Mouse (Mus musculus) ES-CJ7 (cell line): Measurements from ENCODE around the gene Wdcp.
"Not testable (repeated sequence)": the region's sequence is repeated elsewhere in the genome, so short reads cannot be mapped to it uniquely, and the experiment has no call there.

Experiments used
- DNase-seq: peaks from one replicate; pipeline ENCODE4 v3.0.0; 2011; ENCODE audit warnings: low read depth, low spot score

Gene Wdcp

DNA sequence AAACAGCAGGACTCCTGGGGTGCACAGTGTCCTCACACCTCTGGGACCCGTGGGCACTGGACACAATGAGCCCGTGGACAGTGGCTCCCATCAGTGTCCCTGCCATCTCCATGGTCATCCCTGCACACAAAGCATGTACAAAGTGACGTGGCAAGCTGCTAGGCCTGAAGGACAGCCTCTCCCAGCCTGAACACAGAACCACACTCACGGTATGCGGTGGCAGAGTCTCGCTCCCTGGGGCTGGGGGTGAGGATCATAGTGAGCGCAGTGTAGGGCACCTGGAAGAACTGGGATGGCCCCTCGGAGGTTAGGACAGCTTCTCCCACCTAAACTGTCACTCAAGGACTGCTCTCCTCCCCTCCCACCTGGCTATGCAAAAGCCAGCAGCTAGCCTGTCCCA, 25.8 kb downstream of the Wdcp start:
- no peak for DNase-seq

DNA sequence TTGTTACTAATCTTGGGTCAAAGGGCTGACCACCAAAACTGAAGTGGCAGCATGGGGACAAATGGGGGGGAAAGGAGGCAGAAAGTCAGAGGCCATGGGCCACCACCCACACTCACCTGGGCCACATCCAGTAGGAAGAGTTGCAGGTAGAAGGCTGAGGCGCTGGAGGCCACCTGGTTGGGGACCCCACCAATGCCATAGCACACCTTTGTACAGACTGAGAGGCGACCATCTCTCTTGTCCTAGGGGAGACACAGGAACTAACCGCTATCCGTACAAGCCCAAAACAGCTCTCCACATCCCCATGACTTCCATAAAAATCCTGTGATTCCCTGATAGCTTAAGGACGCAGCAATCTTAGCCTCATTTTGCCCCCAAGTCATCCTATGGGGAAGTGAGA, 28.2 kb downstream of the Wdcp start:
- no peak for DNase-seq

DNA sequence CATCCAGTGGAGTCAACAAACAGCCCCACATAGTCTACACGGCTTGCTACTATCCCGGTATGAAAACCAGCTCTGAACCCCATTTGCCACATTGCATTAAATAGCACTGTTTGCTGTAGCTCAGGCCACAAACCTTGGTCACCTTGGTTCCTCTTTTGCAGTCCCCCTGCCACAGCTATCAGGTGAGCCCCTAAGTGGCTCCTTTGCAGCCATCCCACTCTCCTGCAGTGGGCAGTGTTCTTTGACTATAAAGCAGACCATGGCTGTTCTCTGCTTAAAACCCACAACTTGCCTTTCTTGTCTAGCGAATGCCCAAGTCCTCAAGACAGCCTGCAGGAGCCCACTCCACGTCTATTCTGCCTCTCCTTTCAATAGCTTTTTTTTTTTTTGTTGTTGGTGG, 29.2 kb downstream of the Wdcp start:
- no peak for DNase-seq

DNA sequence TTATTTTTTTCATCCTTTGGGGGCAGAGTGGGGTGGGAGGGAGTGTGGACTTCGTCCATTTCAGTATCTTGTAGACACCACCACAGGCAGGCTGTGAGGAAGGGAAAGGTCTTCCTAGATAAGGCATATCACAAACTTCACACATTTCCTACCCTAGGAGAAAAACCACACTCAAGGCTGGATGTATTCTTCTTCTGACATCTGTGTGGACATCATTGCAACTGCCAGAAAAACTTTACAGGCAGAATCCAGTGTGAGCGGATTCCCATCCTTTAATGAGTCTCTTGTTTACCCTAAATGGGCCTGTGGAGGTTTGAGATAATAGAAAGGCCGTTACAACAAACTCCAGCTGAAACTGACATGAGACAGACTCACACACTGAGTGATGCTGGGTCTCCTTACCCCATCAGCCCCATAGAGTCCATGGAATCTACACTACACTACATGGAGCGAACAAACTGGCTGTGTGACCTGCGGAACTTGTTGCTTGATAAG, 29.9 kb downstream of the Wdcp start:
- DNase-seq = no peak

DNA sequence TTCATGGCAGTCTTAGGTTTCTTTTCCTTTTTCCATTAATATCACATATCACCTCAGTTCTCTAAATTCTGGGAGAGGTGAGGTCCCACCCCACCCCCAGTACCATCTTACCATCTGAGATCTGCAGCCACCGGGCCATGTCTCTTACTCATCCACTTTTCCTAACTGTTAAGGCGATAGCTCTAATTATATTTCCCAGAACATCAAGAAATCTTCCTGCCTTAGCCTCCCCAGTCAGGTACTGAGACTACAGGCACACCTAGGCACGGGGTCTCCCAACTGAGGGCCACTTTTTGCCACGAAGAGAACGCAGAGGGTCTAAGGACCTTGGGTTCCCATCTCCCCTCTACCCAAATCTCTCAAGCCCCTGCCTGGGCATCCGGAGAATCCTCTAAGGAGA, 30.4 kb downstream of the Wdcp start:
- no peak for DNase-seq

DNA sequence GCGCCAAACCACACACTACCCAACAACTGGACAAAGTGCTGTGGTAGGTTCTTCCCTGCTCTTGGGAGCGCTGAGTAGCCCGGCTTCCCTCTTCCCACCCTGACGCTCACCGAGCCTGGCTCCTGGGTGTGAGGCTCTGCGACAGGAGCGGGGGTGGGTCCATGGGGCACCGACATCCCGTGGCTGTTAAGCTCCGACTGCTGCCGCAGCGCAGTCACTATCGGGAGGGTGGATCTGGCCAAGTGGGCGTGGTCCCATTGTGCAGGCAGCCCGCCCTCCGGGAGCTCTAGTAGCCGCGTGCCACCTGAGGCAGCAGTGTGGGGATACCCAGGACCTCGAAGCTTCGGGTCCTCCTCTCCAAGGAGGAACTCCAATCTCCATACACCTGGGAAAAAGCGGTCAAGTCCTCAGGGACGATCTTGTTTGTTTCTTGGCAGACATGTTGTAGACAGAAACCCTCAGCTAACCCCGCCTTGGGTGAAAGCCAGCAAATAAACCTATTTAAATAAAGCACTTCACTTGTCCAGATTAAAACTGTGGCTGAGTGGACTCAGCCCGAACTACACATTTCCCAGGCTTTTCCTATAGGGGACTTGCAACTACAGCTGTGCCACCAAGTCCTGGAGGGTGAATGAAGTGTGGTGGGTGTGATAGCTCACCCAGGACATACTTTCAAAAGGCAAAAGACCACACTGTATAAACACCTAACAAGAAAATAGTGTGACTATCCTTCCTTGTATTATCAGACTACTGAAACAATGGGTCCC, 31.2 kb downstream of the Wdcp start, which contains the start of gene Mfsd2b:
TSS of gene Mfsd2b (minus strand) at position 199 of the 767 bp plus-strand sequence.
- DNase-seq = peak; percentile 83

DNA sequence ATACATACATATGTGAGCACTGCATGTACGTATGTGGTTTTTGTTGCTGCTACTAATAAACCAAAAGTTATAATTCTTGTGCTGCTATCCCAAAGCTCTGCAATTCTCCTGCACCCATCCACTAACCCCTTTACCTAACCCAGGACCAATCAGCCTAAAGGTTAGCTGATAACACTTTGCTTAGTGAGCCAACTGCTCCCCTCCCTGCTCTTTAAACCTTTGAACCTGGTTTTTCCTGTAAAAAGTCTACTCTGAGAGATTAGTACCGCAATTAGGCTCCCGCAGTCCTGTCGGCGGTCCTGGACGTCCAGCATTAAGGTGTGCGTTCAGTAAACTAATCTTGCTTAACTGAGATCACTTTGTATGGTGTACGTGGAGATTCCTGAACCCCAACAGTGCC, 32.5 kb downstream of the Wdcp start:
- no peak for DNase-seq

DNA sequence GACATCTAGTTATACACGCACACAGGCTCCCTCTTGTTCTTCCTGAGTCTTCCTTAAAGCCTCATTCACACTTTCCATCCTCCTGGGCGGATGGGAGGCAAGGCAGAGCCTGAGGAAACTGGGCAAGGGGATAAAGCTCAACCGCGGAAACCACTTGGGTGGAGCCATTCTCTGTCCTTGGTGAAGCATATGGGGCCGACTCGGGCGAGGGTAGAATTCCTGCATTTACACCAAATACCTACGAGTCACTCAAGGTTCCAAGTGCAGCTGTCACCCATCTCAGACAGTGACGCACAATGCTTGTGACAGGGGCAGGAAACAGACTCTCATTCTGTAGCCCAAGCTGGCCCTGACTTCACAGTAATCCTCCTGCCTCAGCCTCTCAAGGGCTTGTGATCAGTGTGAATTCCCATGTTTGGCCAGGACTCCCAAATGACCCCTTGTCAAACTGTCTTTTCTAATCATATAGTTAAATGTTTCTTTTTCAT, 35.2 kb downstream of the Wdcp start:
- peak; percentile 64 for DNase-seq

DNA sequence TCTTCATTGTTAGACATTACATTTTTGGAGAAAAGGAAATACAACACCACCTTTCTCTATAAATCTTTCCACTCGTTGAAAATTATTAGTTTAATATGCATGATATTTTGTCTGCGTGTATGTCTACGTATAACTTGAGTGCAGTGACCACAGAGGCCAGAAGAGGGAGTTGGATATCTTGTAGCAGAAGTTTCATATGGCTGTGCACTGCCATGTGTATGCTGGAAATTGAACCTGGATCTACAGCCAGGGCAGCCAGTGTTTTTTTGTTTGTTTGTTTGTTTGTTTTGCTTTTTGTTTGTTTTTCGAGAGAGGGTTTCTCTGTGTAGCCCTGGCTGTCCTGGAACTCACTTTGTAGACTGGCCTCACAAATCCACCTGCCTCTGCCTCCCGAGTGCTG, 35.9 kb downstream of the Wdcp start:
- peak; percentile 60 for DNase-seq

DNA sequence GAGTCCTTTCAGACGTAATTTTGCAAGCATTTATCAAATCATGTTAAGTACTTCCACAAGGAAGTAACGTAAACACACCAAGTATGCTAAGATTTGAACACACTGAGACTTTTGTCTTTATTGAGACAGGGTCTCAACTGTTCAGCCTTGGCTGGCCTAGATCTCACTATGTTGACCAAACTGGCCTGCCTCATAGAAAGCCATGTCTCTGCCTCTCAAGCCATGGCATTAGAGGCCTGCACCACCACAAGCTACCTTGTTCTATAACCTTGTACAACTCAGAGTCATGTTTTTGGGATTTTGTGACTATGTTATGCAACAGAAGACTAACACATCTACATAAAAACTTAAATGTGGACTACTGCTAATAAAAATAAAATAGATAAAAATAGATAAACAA, 39.0 kb downstream of the Wdcp start:
- DNase-seq = no peak

DNA sequence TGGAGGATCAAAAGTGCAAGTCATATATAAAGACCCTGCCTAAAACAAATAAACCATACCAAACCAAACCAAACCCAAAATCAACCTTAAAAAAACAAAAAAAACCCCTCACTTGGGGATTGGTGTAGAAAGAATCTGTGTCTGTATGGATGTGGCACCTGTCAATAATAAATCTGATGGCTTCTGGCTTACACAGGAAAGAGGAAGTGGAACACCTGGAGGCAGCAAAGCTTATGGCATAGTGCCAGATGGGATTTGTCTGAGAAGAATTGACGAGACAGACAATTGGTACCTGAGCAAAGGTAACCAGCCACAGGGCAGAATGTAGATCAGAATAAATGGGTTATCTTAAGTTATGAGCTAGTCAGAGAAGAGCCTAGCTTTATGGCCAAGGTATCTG, 42.0 kb downstream of the Wdcp start:
- no peak for DNase-seq

DNA sequence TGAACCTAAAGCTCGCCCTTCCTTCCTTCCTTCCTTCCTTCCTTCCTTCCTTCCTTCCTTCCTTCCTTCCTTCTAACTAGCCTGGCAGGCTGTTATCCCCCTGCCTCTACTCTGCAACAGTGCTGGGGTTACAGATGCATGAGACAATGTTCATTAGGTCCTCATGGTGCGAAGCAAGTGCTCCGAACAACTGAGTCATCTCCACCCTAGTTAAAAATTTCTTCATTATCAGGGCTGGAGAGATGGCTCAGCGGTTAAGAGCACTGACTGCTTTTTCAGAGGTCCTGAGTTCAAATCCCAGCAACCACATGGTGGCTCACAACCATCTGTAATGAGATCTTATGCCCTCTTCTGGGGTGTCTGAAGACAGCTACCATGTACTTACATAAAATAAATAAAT, 43.5 kb downstream of the Wdcp start:
- DNase-seq = not testable (repeated sequence)

DNA sequence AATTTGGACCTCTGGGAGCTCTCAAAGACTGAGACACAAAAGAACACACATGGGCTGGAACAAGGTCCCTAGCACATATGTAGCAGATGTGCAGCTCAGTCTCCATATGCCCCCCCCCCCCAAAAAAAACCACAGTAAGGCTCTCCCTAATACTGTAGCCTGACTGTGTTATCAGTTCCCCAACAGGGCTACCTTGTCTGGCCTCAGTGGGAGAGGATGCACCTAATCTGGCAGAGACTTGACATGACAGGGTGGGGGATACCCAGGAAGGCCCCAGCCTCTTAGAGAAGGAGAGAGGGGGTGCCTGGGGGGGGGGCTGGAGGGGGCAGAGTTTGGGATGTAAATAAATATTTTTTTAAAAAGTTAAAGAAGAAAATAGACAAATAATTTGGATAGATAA, 45.6 kb downstream of the Wdcp start:
- DNase-seq = no peak

DNA sequence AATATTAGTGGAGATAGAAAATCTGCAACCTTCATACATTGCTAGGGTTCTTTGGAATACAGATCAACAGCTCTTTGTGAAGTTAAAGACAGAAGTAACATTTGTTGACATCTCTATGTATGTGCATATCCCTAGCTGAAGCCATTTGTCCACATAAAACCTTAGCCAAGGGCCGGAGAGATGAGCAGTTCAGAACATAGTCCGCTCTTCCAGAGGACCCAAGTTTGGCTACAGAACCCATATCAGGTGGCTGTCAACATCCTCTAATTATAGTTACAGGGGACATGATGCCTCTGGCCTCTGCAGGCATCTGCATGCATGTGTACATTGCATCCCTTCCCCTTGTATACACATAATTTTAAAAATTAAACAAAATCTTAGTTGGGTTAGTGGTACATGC, 46.1 kb downstream of the Wdcp start:
- no peak for DNase-seq

DNA sequence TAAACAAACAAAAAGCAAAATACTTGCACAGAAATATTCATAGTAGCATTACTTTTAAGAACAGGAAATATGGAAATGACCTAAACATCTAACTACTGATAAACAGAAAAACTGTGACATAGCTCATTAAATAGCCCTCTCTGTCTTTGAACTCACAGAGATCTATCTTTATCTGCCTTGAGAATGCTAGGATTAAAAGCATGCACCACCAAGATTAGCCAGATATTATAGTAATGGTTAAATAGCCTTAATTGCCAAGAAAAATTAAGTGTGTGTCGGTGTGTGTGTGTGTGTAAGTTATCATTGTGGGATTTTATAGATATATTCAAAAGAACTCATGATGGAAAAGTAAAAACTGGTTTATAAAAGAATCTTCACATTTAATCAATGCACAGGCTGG, 46.8 kb downstream of the Wdcp start:
- no peak for DNase-seq

DNA sequence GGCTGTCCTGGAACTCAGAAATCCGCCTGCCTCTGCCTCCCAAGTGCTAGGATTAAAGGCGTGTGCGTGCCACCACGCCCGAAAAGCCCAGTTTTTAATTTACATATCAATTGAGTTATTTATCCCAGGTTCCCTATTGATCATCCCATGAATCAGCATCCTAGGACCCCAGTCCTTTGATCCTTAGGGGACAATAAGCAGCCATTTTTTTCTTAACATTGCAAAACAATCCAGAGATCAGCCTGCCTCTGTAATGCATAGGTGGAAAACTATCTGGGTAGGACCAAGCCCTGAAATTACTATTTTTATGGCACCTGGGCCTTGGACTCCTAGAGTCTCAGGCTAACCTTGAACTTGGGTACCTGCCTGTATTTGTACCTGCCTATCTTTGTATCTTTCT, 54.9 kb downstream of the Wdcp start:
- peak; percentile 98 for DNase-seq

DNA sequence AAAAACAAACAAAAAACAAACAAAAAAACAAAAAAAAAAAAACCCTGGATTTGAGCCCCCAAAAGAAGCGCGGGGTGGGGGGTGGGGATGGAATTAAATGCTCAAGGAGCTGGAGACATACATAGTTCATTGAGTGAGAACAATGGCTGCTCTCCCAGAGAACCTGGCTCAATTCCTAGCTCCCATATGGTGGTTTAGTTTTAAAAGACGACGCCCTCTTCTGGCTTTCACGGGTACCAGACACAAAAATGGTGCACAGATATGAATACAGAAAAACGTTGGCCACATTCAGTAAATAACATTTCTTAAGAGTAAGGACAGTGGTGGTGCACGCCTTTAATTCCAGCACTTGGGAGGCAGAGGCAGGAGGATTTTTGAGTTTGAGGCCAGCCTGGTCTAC, 62.8 kb downstream of the Wdcp start:
- DNase-seq = peak; percentile 74

DNA sequence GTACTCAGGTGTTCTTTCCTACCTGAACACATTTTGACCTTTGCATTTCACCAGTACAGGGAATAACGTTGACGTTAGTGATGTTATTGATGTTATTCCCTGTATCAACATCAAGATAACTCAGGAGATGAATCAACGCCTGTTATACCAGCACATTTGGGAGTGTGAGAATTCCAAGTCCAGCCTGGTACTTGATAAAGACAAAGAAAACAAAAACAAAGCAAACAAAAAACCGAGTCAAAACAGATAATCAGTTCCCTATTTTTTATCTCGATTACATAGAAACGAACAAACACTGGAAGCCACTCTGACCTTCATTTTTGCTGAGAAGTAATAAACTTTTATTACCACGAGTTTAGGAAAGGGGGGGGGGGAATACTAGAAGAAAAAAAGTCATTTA, 63.4 kb downstream of the Wdcp start:
- no peak for DNase-seq

DNA sequence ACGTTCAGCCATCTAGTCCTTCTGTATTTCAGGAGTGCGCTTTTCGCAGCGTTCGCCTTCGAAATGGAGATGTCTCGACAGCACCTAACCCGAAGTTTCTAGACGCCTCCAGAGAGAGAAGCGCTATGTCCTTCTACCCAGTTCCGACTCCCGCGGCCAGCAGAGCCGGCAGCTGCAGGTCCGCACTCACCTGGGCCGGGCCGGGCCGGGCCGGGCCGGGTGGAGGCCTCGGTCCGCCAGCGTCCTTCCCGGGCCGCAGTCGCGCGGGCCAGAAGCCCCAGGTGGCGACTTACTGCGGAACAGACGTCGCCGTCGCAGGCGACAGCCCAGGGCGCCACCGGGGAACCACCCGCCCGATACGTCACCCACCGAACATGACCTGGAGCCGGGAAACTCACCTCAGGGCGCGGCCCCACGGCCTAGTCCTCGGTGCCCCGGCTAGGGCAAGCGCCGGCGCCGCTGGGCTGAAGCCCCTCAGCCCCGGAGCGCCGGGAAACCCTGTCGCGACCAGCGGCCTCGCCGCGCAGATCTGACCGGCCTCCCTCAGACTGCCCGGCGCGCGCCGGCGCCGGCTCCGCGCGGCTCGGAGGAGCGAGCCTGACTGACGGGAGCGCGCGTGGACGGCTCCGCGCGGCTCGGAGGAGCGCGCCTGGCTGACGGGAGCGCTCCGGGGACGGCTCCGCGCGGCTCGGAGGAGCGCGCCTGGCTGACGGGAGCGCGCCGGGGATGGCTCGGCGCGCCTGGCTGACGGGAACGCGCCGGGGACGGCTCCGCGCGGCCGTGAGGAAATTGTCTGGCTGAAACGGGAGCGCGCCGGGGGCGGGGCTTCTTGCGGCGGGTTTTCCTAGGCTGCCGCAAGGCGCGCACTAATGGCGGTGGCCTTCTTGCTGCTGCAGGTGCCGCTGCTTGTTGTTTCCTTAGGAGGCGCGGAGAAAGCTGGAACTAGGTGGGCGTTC, 64.1 kb downstream of the Wdcp start, which contains the start of gene Ubxn2a:
TSS of gene Ubxn2a (minus strand) at position 755 of the 956 bp plus-strand sequence.
- peak; percentile 89 for DNase-seq

DNA sequence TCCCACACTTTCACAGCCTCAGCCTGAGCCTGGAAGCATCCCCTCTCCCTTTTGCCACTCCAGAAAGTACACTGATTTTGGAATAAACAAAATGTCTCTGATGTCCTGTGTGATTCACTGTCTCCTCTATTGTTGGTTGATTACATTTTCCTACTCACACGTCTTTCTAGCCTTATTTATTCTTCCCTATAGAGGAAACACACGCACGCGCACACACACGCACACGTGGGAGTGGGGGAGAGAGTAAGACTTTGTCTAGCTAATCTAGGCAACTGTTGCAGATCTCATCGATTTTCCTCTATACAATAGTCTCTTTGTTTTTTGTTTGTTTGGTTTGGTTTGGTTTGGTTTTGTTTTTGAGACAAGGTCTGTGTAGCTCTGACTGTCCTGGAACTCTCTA, 65.3 kb downstream of the Wdcp start:
- peak; percentile 59 for DNase-seq
